19 mouse cellular contexts compared by ENCODE assay signal in genomic region chr8:72496217-72496616, GRCm38 (mm10). TPM values are rescaled to one million over a fixed set of nuclear protein-coding genes. Genes with fewer than 3 reads are reported as not detected.
"Had no signal": no experiment of that assay in that cellular context is flagged by ENCODE, and none has a peak within 500 bp of the region (broad histone marks: within the 10 kb centered on the region; RNA-seq: fewer than 3 reads in every experiment).

No protein-coding gene starts in this region.

- DNase-seq: layer of hippocampus, adult 9-11 months; lung, adult 18-20 months; lung, postnatal 10 days; lung, postnatal 36 days; thymus, adult 18-20 months; thymus, postnatal 14 days; thymus, postnatal 4 days had no signal

- H3K9me3 ChIP-seq: liver, embryonic 12.5 days; liver, embryonic 15.5 days; lung, embryonic 15.5 days; midbrain, embryonic 12.5 days; neural tube, embryonic 15.5 days had no signal

- H3K4me2 ChIP-seq: liver, embryonic 12.5 days; liver, embryonic 15.5 days; lung, embryonic 15.5 days; midbrain, embryonic 12.5 days; neural tube, embryonic 15.5 days had no signal

- ATAC-seq: intestine, postnatal 0 days; liver, embryonic 12.5 days; midbrain, embryonic 16.5 days had no signal

- H3K4me3 ChIP-seq: layer of hippocampus, adult 2 months; liver, embryonic 12.5 days; liver, embryonic 15.5 days; lung, embryonic 15.5 days; midbrain, embryonic 12.5 days; myocyte; neural tube, embryonic 15.5 days had no signal

- H3K27ac ChIP-seq: kidney, postnatal 0 days; layer of hippocampus, adult 2 months; liver, embryonic 12.5 days; liver, embryonic 15.5 days; lung, embryonic 15.5 days; midbrain, embryonic 12.5 days; neural tube, embryonic 15.5 days had no signal

- H3K27me3 ChIP-seq: liver, embryonic 12.5 days; liver, embryonic 15.5 days; lung, embryonic 15.5 days; midbrain, embryonic 12.5 days; neural tube, embryonic 15.5 days had no signal

- H3K9ac ChIP-seq: liver, embryonic 12.5 days; liver, embryonic 15.5 days; lung, embryonic 15.5 days; midbrain, embryonic 12.5 days; neural tube, embryonic 15.5 days had no signal

RNA-seq across cellular contexts. Expression of gene Calr3, which starts 52.5 kb away (rescaled TPM):
- total RNA-seq: monocyte, adult 5-6 weeks had no signal
- polyA plus RNA-seq: small intestine, adult 2 months had no signal
